Mouse (Mus musculus) heart, embryonic 13.5 days (tissue): Measurements from ENCODE around the gene Tmem184b. TPM values are rescaled to one million over a fixed set of nuclear protein-coding genes. Genes with fewer than 3 reads are reported as not detected.

Source experiments
- ATAC-seq: fragments of 200-750 bp; cut with Nextera tagmentation; 2 replicates; pipeline ENCODE4 v1.8.0; 2017; ENCODE audit warnings: moderate TSS enrichment; ENCODE audit not compliant: insufficient number of reproducible peaks, low FRiP score, low TSS enrichment; ENCODE audit errors: extremely low read depth
- H3K27ac ChIP-seq: fragments of 300-500 bp; sonication (generic); replicated peaks from 2 replicates; pipeline ENCODE4 v1.5.1; 2015; ENCODE audit warnings: moderate library complexity, mild to moderate bottlenecking, inconsistent platforms
- H3K27me3 ChIP-seq: fragments of 300-500 bp; sonication (generic); replicated peaks from 2 replicates; pipeline ENCODE4 v1.6.1; 2015; ENCODE audit warnings: mild to moderate bottlenecking, inconsistent platforms
- H3K36me3 ChIP-seq: fragments of 300-500 bp; sonication (generic); 2 replicates; pipeline ENCODE4 v1.6.1; 2015; ENCODE audit warnings: mild to moderate bottlenecking, inconsistent platforms
- H3K4me1 ChIP-seq: fragments of 300-500 bp; sonication (generic); 2 replicates; pipeline ENCODE4 v1.6.1; 2015; ENCODE audit warnings: inconsistent platforms
- H3K4me2 ChIP-seq: fragments of 300-500 bp; sonication (generic); 2 replicates; pipeline ENCODE4 v1.6.1; 2015; ENCODE audit warnings: inconsistent platforms, mild to moderate bottlenecking, moderate library complexity
- H3K4me3 ChIP-seq: fragments of 300-500 bp; sonication (generic); 2 replicates; pipeline ENCODE4 v1.5.1; 2015; ENCODE audit warnings: moderate library complexity, mild to moderate bottlenecking, inconsistent platforms
- H3K9ac ChIP-seq: fragments of 300-500 bp; sonication (generic); 2 replicates; pipeline ENCODE4 v1.6.1; 2015; ENCODE audit warnings: inconsistent platforms, mild to moderate bottlenecking, moderate library complexity
- H3K9me3 ChIP-seq: fragments of 300-500 bp; sonication (generic); 2 replicates; pipeline ENCODE4 v1.6.1; 2016; ENCODE audit warnings: inconsistent platforms
- WGBS: fragments of 180-500 bp; shearing (Covaris S2); methylation state at CpG from one replicate; pipeline ENCODE4 v1.1.7; 2015; ENCODE audit warnings: mixed read lengths; 5-methylcytosine and 5-hydroxymethylcytosine counted together
- polyA plus RNA-seq: library from polyadenylated mRNA; unstranded; fragments of >200 nt; fragmentation: Nextera tagmentation; extraction: Ambion mirVana; gene quantifications from 2 replicates; pipeline ENCODE4 v1.2.1, GENCODE M21; 2015

The Tmem184b gene
- polyA plus RNA-seq, 1 experiment from 2014 or later, result 65.8 TPM

DNA sequence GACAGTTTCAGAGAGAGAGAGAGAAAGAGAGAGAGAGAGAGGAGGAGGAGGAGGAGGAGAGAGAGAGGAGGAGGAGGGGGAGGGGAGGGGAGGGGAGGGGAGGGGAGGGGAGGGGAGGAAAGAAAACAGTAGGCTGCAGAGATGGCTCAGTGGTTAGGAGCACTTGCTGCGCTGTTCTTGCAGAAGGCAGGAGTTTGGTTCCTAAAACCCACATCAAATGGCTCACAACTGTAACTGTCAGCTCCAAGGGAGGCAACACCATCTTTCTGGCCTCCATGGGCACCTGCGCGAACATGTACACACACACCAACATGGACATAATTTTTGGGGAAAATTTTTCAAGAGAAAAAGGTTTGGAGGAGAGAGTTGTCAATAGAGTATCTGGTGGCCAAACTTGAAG, 9.8 kb upstream of the Tmem184b start:
- Histone ChIP-seq H3K9me3 (no peaks in the 10 kb centered on the region), H3K4me1 (peaks cover 22% of the 10 kb centered on the region), H3K4me3 (no peak overlapping the region), H3K27me3 (no peaks in the 10 kb centered on the region), H3K9ac (no peak overlapping the region), H3K4me2 (no peak overlapping the region), H3K27ac (no peak overlapping the region), H3K36me3 (peaks cover 18% of the 10 kb centered on the region)
- ATAC-seq, result no peak
- WGBS, result 92% methylated on average over 3 of the region's 3 CpGs

- WGBS, result 67% methylated on average over 10 of the region's 10 CpGs
- Histone ChIP-seq H3K4me3 (no peak overlapping the region), H3K4me1 (peaks cover 30% of the 10 kb centered on the region), H3K27ac (no peak overlapping the region), H3K27me3 (no peaks in the 10 kb centered on the region), H3K9ac (no peak overlapping the region), H3K4me2 (no peak overlapping the region), H3K9me3 (no peaks in the 10 kb centered on the region), H3K36me3 (peaks cover 3% of the 10 kb centered on the region)
- no peak for ATAC-seq
Measured at GRCm38 (mm10) chr15:79411363-79412065, 8.1 kb upstream of the Tmem184b start.

DNA sequence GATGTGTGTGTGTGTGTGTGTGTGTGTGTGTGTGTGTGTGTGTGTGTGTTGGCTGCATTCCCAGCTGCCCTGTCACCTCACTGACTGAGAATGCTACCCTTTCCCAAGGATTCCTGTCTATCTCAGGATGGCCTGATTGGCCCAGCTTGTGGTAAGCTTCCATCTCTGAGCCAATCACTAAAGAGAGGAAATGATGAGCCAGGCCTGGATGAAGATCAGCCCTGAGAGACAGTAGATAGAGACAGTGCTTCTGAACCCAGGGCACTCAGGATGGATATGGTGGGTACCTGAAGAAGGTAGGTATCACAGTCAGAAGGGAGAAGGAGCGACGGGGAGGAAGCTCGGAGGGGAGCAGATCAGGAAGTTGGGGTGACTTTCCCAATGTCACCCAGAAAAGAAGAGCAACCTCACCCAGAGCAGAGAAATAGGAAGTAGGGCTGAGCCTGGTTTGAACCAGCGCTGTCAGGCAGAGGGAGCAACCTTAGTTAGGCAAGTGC, 5.8 kb upstream of the Tmem184b start:
- Histone ChIP-seq H3K27me3 (no peaks in the 10 kb centered on the region), H3K36me3 (no peaks in the 10 kb centered on the region), H3K27ac (peak overlapping the region; percentile 67), H3K4me1 (peaks cover 29% of the 10 kb centered on the region), H3K4me2 (no peak overlapping the region), H3K4me3 (no peak overlapping the region), H3K9me3 (no peaks in the 10 kb centered on the region), H3K9ac (no peak overlapping the region)
- 77% methylated on average over 4 of the region's 4 CpGs for WGBS
- peak; percentile 69; the same call in 1 of the 2 replicates for ATAC-seq

GRCm38 (mm10) chr15:79406564-79406963, 3.2 kb upstream of the Tmem184b start:
- Histone ChIP-seq H3K4me3 (no peak overlapping the region), H3K4me2 (no peak overlapping the region), H3K9me3 (no peaks in the 10 kb centered on the region), H3K4me1 (peaks cover 43% of the 10 kb centered on the region), H3K27me3 (no peaks in the 10 kb centered on the region), H3K9ac (no peak overlapping the region), H3K27ac (no peak overlapping the region), H3K36me3 (no peaks in the 10 kb centered on the region)
- WGBS, result 63% methylated on average over 4 of the region's 4 CpGs
- ATAC-seq, result no peak

DNA sequence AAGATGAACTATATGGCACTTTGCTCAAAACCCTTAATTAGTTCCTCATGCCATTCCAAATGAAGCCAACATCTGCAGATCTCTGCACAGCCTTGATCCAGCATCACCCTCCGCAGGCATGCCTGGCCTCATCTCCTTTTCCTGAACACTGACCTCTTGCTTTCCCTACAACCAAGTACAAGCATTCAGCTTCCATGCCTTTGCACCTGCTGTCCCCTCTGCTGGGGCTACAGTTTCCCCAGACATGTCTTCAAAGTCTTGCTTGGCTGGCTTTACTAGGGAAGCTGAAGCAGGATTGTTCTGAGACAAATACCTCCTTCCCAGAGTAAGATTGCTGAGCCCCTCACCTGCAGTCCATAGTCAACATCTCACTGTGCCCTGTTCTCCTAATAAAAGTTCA, 908 bp upstream of the Tmem184b start:
- no peak overlapping the region for H3K9ac ChIP-seq
- peak overlapping the region; percentile 95 for H3K4me2 ChIP-seq
- no peak for ATAC-seq

GRCm38 (mm10) chr15:79403763-79404210, 418 bp upstream of the Tmem184b start:
- H3K4me1 ChIP-seq, result peaks cover 63% of the 10 kb centered on the region

More for the DNA sequence above, 908 bp upstream of the Tmem184b start:
- H3K27me3 ChIP-seq, result no peaks in the 10 kb centered on the region
- H3K27ac ChIP-seq, result no peak overlapping the region
- no peaks in the 10 kb centered on the region for H3K9me3 ChIP-seq
- H3K4me1 ChIP-seq, result peaks cover 63% of the 10 kb centered on the region
- no peak overlapping the region for H3K4me3 ChIP-seq
- no peaks in the 10 kb centered on the region for H3K36me3 ChIP-seq
- WGBS, result 78% methylated on average over 1 of the region's 1 CpGs

GRCm38 (mm10) chr15:79402176-79402575, 1.2 kb downstream of the Tmem184b start:
- Histone ChIP-seq H3K4me3 (peak overlapping the region; percentile 98), H3K4me1 (peaks cover 70% of the 10 kb centered on the region), H3K4me2 (peak overlapping the region; percentile 95), H3K36me3 (peaks cover 13% of the 10 kb centered on the region), H3K9me3 (no peaks in the 10 kb centered on the region), H3K27me3 (no peaks in the 10 kb centered on the region), H3K9ac (peak overlapping the region; percentile 97), H3K27ac (peak overlapping the region; percentile 86)
- WGBS, result 9% methylated on average over 5 of the region's 5 CpGs
- no peak for ATAC-seq

More at GRCm38 (mm10) chr15:79403763-79404210, 418 bp upstream of the Tmem184b start:
- peak overlapping the region; percentile 86 for H3K27ac ChIP-seq
- H3K4me2 ChIP-seq, result peak overlapping the region; percentile 95
- peaks cover under 1% of the 10 kb centered on the region; the same call in 1 of the 2 replicates for H3K36me3 ChIP-seq
- H3K9me3 ChIP-seq, result no peaks in the 10 kb centered on the region
- WGBS, result 16% methylated on average over 9 of the region's 9 CpGs
- ATAC-seq, result no peak
- peak overlapping the region; percentile 98 for H3K4me3 ChIP-seq
- no peaks in the 10 kb centered on the region for H3K27me3 ChIP-seq
- H3K9ac ChIP-seq, result peak overlapping the region; percentile 97

GRCm38 (mm10) chr15:79400975-79401365, 2.4 kb downstream of the Tmem184b start:
- Histone ChIP-seq H3K9ac (peak overlapping the region; percentile 97), H3K4me1 (peaks cover 72% of the 10 kb centered on the region), H3K27me3 (no peaks in the 10 kb centered on the region), H3K4me3 (peak overlapping the region; percentile 98), H3K36me3 (peaks cover 24% of the 10 kb centered on the region), H3K27ac (peak overlapping the region; percentile 86), H3K4me2 (peak overlapping the region; percentile 95), H3K9me3 (no peaks in the 10 kb centered on the region)
- ATAC-seq, result no peak
- WGBS, result 42% methylated on average over 7 of the region's 7 CpGs

GRCm38 (mm10) chr15:79400134-79400974, 3.0 kb downstream of the Tmem184b start:
- 52% methylated on average over 6 of the region's 6 CpGs for WGBS
- Histone ChIP-seq H3K4me1 (peaks cover 78% of the 10 kb centered on the region), H3K27ac (peak overlapping the region; percentile 86), H3K4me2 (peak overlapping the region; percentile 95), H3K9me3 (no peaks in the 10 kb centered on the region), H3K9ac (peak overlapping the region; percentile 97), H3K36me3 (peaks cover 27% of the 10 kb centered on the region), H3K27me3 (no peaks in the 10 kb centered on the region), H3K4me3 (peak overlapping the region; percentile 98)
- no peak for ATAC-seq

GRCm38 (mm10) chr15:79399231-79400052, 3.9 kb downstream of the Tmem184b start:
- Histone ChIP-seq H3K4me1 (peaks cover 87% of the 10 kb centered on the region), H3K9me3 (no peaks in the 10 kb centered on the region), H3K4me3 (no peak overlapping the region), H3K9ac (peak overlapping the region; percentile 97), H3K27me3 (no peaks in the 10 kb centered on the region), H3K27ac (peak overlapping the region; percentile 86), H3K4me2 (peak overlapping the region; percentile 95), H3K36me3 (peaks cover 27% of the 10 kb centered on the region)
- 70% methylated on average over 14 of the region's 14 CpGs for WGBS
- ATAC-seq, result no peak
